Comparison of ENCODE assay signal across 8 mouse cellular contexts in genomic region chr1:170884978-170885561, GRCm38 (mm10). TPM values are rescaled to one million over a fixed set of nuclear protein-coding genes. Genes with fewer than 3 reads are reported as not detected.
DNase-seq lines count a peak whose midpoint lies in the region; ATAC-seq and TF ChIP-seq lines count a peak whose summit lies in the region.

Gm26620 (plus strand) TSS chr1:170885065.
Dusp12 (minus strand) TSS chr1:170885540.

- H3K4me2 ChIP-seq in forebrain, embryonic 15.5 days (replicated peaks), result peak within 1 kb of the TSS; percentile 59
- H3K4me2 ChIP-seq in neural tube, embryonic 14.5 days (ENCODE audit: low read depth, low read length), result peak within 1 kb of the TSS; percentile 94

- peak within 1 kb of the TSS; percentile 97 for H3K4me3 ChIP-seq in G1E (ENCODE audit: low read depth, low read length)
- peak within 1 kb of the TSS; percentile 92 for H3K4me3 ChIP-seq in forebrain, embryonic 15.5 days
- peak within 1 kb of the TSS; percentile 94 for H3K4me3 ChIP-seq in neural tube, embryonic 14.5 days (ENCODE audit: low read depth, low read length)
- peak within 1 kb of the TSS; percentile 89 for H3K4me3 ChIP-seq in testis, adult 2 months (ENCODE audit: control insufficient read depth, low read depth, low read length)

- TF ChIP-seq CTCF in G1E (IDR thresholded peaks at IDR 0.05; ENCODE audit: low read depth, low read length), result 0 out of 2 replicates have a peak, but pooled peaks have one; percentile 12
- TF ChIP-seq CTCF in testis, adult 2 months (IDR thresholded peaks at IDR 0.05; ENCODE audit: control insufficient read depth, insufficient read depth, insufficient replicate concordance, low read depth, low read length), result peak; percentile 82; the same call in 1 of the 2 replicates

- ATAC-seq in G1E (ENCODE audit: extremely low read depth, insufficient number of reproducible peaks, low FRiP score, poor library complexity, severe bottlenecking), result peak; percentile 99
- ATAC-seq in forebrain, embryonic 15.5 days (replicated peaks), result peak; percentile 97
- ATAC-seq in neural tube, embryonic 14.5 days (ENCODE audit: low read depth), result peak; percentile 97

- H3K9ac ChIP-seq in forebrain, embryonic 15.5 days (replicated peaks), result peak within 1 kb of the TSS; percentile 94
- H3K9ac ChIP-seq in neural tube, embryonic 14.5 days (replicated peaks; ENCODE audit: low read depth, low read length), result peak within 1 kb of the TSS; percentile 87

- H3K36me3 ChIP-seq in G1E (replicated peaks), result peaks cover 27% of the 10 kb centered on the region
- peaks cover 7% of the 10 kb centered on the region for H3K36me3 ChIP-seq in forebrain, embryonic 15.5 days
- no peaks in the 10 kb centered on the region for H3K36me3 ChIP-seq in neural tube, embryonic 14.5 days (ENCODE audit: control insufficient read depth, insufficient read depth, low read length)
- H3K36me3 ChIP-seq in testis, adult 2 months (ENCODE audit: control insufficient read depth, insufficient read depth, low read length), result no peaks in the 10 kb centered on the region

- peak within 1 kb of the TSS; percentile 86 for H3K27ac ChIP-seq in forebrain, embryonic 15.5 days (replicated peaks)
- H3K27ac ChIP-seq in neural tube, embryonic 14.5 days (ENCODE audit: low read depth, low read length), result peak within 1 kb of the TSS; percentile 80
- H3K27ac ChIP-seq in testis, adult 2 months (ENCODE audit: control insufficient read depth, insufficient read depth, low read depth, low read length), result peak within 1 kb of the TSS; percentile 64

- peak; percentile 79 for DNase-seq in G1E (ENCODE audit: low spot score)
- DNase-seq in cerebellum, adult 18-20 months, result peak; percentile 90 to 93
- peak; percentile 81 to 86 for DNase-seq in heart, postnatal 14 days
- DNase-seq in layer of hippocampus, adult 18-20 months (ENCODE audit: low spot score in 2 of 2), result peak; percentile 86 to 95
- peak; percentile 86 to 89 for DNase-seq in lung, adult 18-20 months

- peaks cover 2% of the 10 kb centered on the region; the same call in 1 of the 2 replicates for H3K27me3 ChIP-seq in G1E (ENCODE audit: insufficient read depth, low read length)
- H3K27me3 ChIP-seq in forebrain, embryonic 15.5 days, result no peaks in the 10 kb centered on the region
- no peaks in the 10 kb centered on the region for H3K27me3 ChIP-seq in neural tube, embryonic 14.5 days (ENCODE audit: control insufficient read depth, insufficient read depth, low read length)
- H3K27me3 ChIP-seq in testis, adult 2 months (ENCODE audit: control insufficient read depth, insufficient read depth, low read length), result no peaks in the 10 kb centered on the region

- H3K4me1 ChIP-seq in G1E (ENCODE audit: insufficient read depth, low read depth, low read length), result peaks cover 13% of the 10 kb centered on the region
- H3K4me1 ChIP-seq in forebrain, embryonic 15.5 days, result peaks cover 18% of the 10 kb centered on the region
- peaks cover 7% of the 10 kb centered on the region; the same call in 1 of the 2 replicates for H3K4me1 ChIP-seq in neural tube, embryonic 14.5 days (ENCODE audit: control insufficient read depth, insufficient read depth, low read length)
- peaks cover 2% of the 10 kb centered on the region; the same call in 1 of the 2 replicates for H3K4me1 ChIP-seq in testis, adult 2 months (ENCODE audit: control insufficient read depth, insufficient read depth, low read length)

- intact Hi-C loops in heart, postnatal 14 days (cut with DNase I), result no loop called here

- peak; percentile 18; the same call in 1 of the 2 replicates for TF ChIP-seq POLR2A in testis, adult 2 months (IDR thresholded peaks at IDR 0.05; ENCODE audit: control insufficient read depth, low read depth, low read length)

- H3K9me3 ChIP-seq in G1E (replicated peaks), result no peaks in the 10 kb centered on the region
- H3K9me3 ChIP-seq in forebrain, embryonic 15.5 days, result no peaks in the 10 kb centered on the region
- H3K9me3 ChIP-seq in neural tube, embryonic 14.5 days (ENCODE audit: control insufficient read depth, low read length), result no peaks in the 10 kb centered on the region

- WGBS in forebrain, embryonic 15.5 days, result under 1% methylated on average over 46 of the region's 46 CpGs
- WGBS in neural tube, embryonic 14.5 days, result under 1% methylated on average over 46 of the region's 46 CpGs

RNA-seq across cellular contexts. Expression of gene Gm26620, which starts in this region (rescaled TPM):
- total RNA-seq in G1E (2014; fragmentation: Nextera tagmentation) (1.1 and 1.3 TPM in 2 replicates), G1E (2017) (0.41 and 0.76 TPM in 2 replicates)
- 0.90 and 0.91 TPM in 2 replicates for polyA plus RNA-seq in G1E (2012)
- polyA plus RNA-seq in forebrain, embryonic 15.5 days (2015; fragmentation: Nextera tagmentation; extraction: Ambion mirVana), result 0.22 and 0.40 TPM in 2 replicates
- total RNA-seq in heart, postnatal 14 days (2021), result under 1 TPM; 0.48 to 0.56 TPM
- total RNA-seq in layer of hippocampus, adult 18-20 months (2021), result under 1 TPM; 0.54 to 0.71 TPM
- 0.62 TPM in 1 of 2 replicates, not detected in the other for polyA plus RNA-seq in neural tube, embryonic 14.5 days (2014; fragmentation: Nextera tagmentation; extraction: Ambion mirVana)
- 0.99 and 1.5 TPM in 2 replicates for polyA plus RNA-seq in testis, adult 2 months (2012; rRNA removed)

RNA-seq across cellular contexts. Expression of gene Dusp12, which starts in this region (rescaled TPM):
- 13.2 and 13.9 TPM in 2 replicates for total RNA-seq in G1E (2014; fragmentation: Nextera tagmentation)
- total RNA-seq in G1E (2017), result 10.0 TPM in 2 replicates
- 14.0 and 14.4 TPM in 2 replicates for polyA plus RNA-seq in G1E (2012)
- 36.4 and 36.8 TPM in 2 replicates for polyA plus RNA-seq in forebrain, embryonic 15.5 days (2015; fragmentation: Nextera tagmentation; extraction: Ambion mirVana)
- 1 to 10 TPM; 7.4 TPM for total RNA-seq in heart, postnatal 14 days (2021)
- 10 to 100 TPM; 14.7 to 15.8 TPM for total RNA-seq in layer of hippocampus, adult 18-20 months (2021)
- polyA plus RNA-seq in neural tube, embryonic 14.5 days (2014; fragmentation: Nextera tagmentation; extraction: Ambion mirVana), result 44.6 and 51.0 TPM in 2 replicates
- 4.4 and 6.2 TPM in 2 replicates for polyA plus RNA-seq in testis, adult 2 months (2012; rRNA removed)

Comparison
In these comparisons a context has a peak if more than half of its experiments do, and no peak if none do; other contexts are left out.
1. Peak in every context shown above with its lines: DNase-seq, ATAC-seq, H3K4me3 ChIP-seq and H3K27ac ChIP-seq.